Mouse (Mus musculus) c-Kit-negative CD71-positive TER-119-positive erythroid progenitor cells, embryonic 14.5 days (primary cell): Measurements from ENCODE around the gene Itih5.

ENCODE experiments used
- DNase-seq: peaks from one replicate; pipeline ENCODE4 v3.0.0-alpha.2; 2013; ENCODE audit warnings: low read depth, low spot score

Gene Itih5

GRCm38 (mm10) chr2:10153201-10154075 lies at the start of gene Itih5:
Gene Itih5, plus strand, starts transcription at chr2:10153571.
- peak; percentile 12 for DNase-seq

GRCm38 (mm10) chr2:10108535-10109189 lies 44.7 kb upstream of the Itih5 start:
- DNase-seq = no peak

GRCm38 (mm10) chr2:10118751-10119150 lies 34.6 kb upstream of the Itih5 start:
- DNase-seq = no peak

GRCm38 (mm10) chr2:10119276-10119675 lies 34.1 kb upstream of the Itih5 start:
- no peak for DNase-seq

GRCm38 (mm10) chr2:10121826-10122225 lies 31.5 kb upstream of the Itih5 start:
- no peak for DNase-seq

GRCm38 (mm10) chr2:10126122-10126521 lies 27.2 kb upstream of the Itih5 start:
- no peak for DNase-seq

- DNase-seq = no peak
These were observed 25.9 kb upstream of the Itih5 start for GRCm38 (mm10) chr2:10127471-10127870.

- no peak for DNase-seq
These were observed 24.8 kb upstream of the Itih5 start for GRCm38 (mm10) chr2:10128571-10128970.

GRCm38 (mm10) chr2:10130341-10130990 lies 22.9 kb upstream of the Itih5 start:
- DNase-seq = no peak

- DNase-seq = no peak
These were observed 22.1 kb upstream of the Itih5 start, which contains the start of gene Itih2 for GRCm38 (mm10) chr2:10131296-10131695. Gene Itih2, minus strand, starts transcription at chr2:10131396.

GRCm38 (mm10) chr2:10132128-10132527 lies 21.2 kb upstream of the Itih5 start:
- DNase-seq = no peak

GRCm38 (mm10) chr2:10133941-10134340 lies 19.4 kb upstream of the Itih5 start:
- no peak for DNase-seq

GRCm38 (mm10) chr2:10137320-10137719 lies 16.1 kb upstream of the Itih5 start:
- DNase-seq = no peak

GRCm38 (mm10) chr2:10140456-10140855 lies 12.9 kb upstream of the Itih5 start:
- no peak for DNase-seq

GRCm38 (mm10) chr2:10142472-10143454 lies 10.6 kb upstream of the Itih5 start:
- DNase-seq = no peak

GRCm38 (mm10) chr2:10145514-10145913 lies 7.9 kb upstream of the Itih5 start:
- no peak for DNase-seq

- DNase-seq = no peak
These were observed 6.2 kb upstream of the Itih5 start for GRCm38 (mm10) chr2:10147176-10147575.

GRCm38 (mm10) chr2:10152590-10152989 lies 781 bp upstream of the Itih5 start:
- DNase-seq = no peak

GRCm38 (mm10) chr2:10157184-10157583 lies 3.8 kb downstream of the Itih5 start:
- no peak for DNase-seq

GRCm38 (mm10) chr2:10162011-10162410 lies 8.6 kb downstream of the Itih5 start:
- no peak for DNase-seq

- DNase-seq = no peak
These were observed 13.3 kb downstream of the Itih5 start for GRCm38 (mm10) chr2:10166635-10167034.
